Mouse (Mus musculus) cortical plate, adult 2 months (tissue): Measurements from ENCODE around the gene Cd5l. TPM values are rescaled to one million over a fixed set of nuclear protein-coding genes. Genes with fewer than 3 reads are reported as not detected.
"Not testable (repeated sequence)": the region's sequence is repeated elsewhere in the genome, so short reads cannot be mapped to it uniquely, and the experiment has no call there.

ENCODE experiments used
- H3K27ac ChIP-seq: fragments of 200-500 bp; 2 replicates; pipeline ENCODE4 v1.5.1; 2012; ENCODE audit warnings: low read length, control low read depth, inconsistent platforms; ENCODE audit not compliant: insufficient read depth
- H3K4me1 ChIP-seq: fragments of 200-500 bp; 2 replicates; pipeline ENCODE4 v1.6.1; 2011; ENCODE audit warnings: low read length; ENCODE audit not compliant: control insufficient read depth, insufficient read depth
- H3K4me3 ChIP-seq: fragments of 200-500 bp; 2 replicates; pipeline ENCODE4 v1.5.1; 2011; ENCODE audit warnings: mild to moderate bottlenecking, low read length, control low read depth; ENCODE audit not compliant: insufficient read depth
- CTCF ChIP-seq: fragments of 200-500 bp; IDR thresholded peaks from 2 replicates; pipeline ENCODE4 v1.5.1; 2011; ENCODE audit warnings: mild to moderate bottlenecking, control low read depth, low read length; ENCODE audit not compliant: insufficient read depth; ENCODE audit errors: extremely low read depth
- POLR2A ChIP-seq: fragments of 200-500 bp; IDR thresholded peaks from 2 replicates; pipeline ENCODE4 v1.6.1; 2011; ENCODE audit warnings: mild to moderate bottlenecking, low read length, control low read depth; ENCODE audit not compliant: insufficient read depth; ENCODE audit errors: extremely low read depth
- polyA plus RNA-seq: library from polyadenylated mRNA; depleted of rRNA; stranded (reverse); fragments of >200 nt; gene quantifications from 2 replicates; pipeline ENCODE4 v1.2.3, GENCODE M21; 2012; rRNA removed

Gene Cd5l
- polyA plus RNA-seq: 0.08 TPM in 1 of 2 replicates, not detected in the other

GRCm38 (mm10) chr3:87357581-87357980, at the start of gene Cd5l:
TSS of gene Cd5l (plus strand) at chr3:87357881.
- Histone ChIP-seq H3K4me1 (no peaks in the 10 kb centered on the region), H3K27ac (no peak within 1 kb of the TSS), H3K4me3 (no peak within 1 kb of the TSS)
- no peak for TF ChIP-seq POLR2A

- Histone ChIP-seq H3K4me1 (no peaks in the 10 kb centered on the region), H3K27ac (no peak overlapping the region), H3K4me3 (no peak overlapping the region)
- TF ChIP-seq POLR2A (no peak), CTCF (no peak)
Measured at GRCm38 (mm10) chr3:87309922-87310321, 47.8 kb upstream of the Cd5l start.

- H3K4me1 ChIP-seq: no peaks in the 10 kb centered on the region
- H3K4me3 ChIP-seq: no peak overlapping the region
- no peak for TF ChIP-seq CTCF
- TF ChIP-seq POLR2A: no peak
- H3K27ac ChIP-seq: no peak overlapping the region
Measured at GRCm38 (mm10) chr3:87322557-87322956, 35.1 kb upstream of the Cd5l start.

GRCm38 (mm10) chr3:87323778-87324177, 33.9 kb upstream of the Cd5l start:
- Histone ChIP-seq H3K4me3 (no peak overlapping the region), H3K4me1 (no peaks in the 10 kb centered on the region), H3K27ac (no peak overlapping the region)
- peak; percentile 36; the same call in 1 of the 2 replicates for TF ChIP-seq CTCF
- TF ChIP-seq POLR2A: no peak

- Histone ChIP-seq H3K4me1 (no peaks in the 10 kb centered on the region), H3K4me3 (no peak overlapping the region), H3K27ac (no peak overlapping the region)
- TF ChIP-seq POLR2A (no peak), CTCF (no peak)
Measured at GRCm38 (mm10) chr3:87337899-87338298, 19.8 kb upstream of the Cd5l start.

GRCm38 (mm10) chr3:87350992-87351391, 6.7 kb upstream of the Cd5l start:
- not testable (repeated sequence) for H3K4me3 ChIP-seq, H3K27ac ChIP-seq, H3K4me1 ChIP-seq

GRCm38 (mm10) chr3:87359215-87359614, 1.5 kb downstream of the Cd5l start:
- TF ChIP-seq CTCF: no peak
- TF ChIP-seq POLR2A: no peak
- H3K4me1 ChIP-seq: no peaks in the 10 kb centered on the region
- no peak overlapping the region for H3K4me3 ChIP-seq
- H3K27ac ChIP-seq: no peak overlapping the region

- no peaks in the 10 kb centered on the region for H3K4me1 ChIP-seq
- no peak overlapping the region for H3K4me3 ChIP-seq
- no peak overlapping the region for H3K27ac ChIP-seq
- no peak for TF ChIP-seq CTCF
- TF ChIP-seq POLR2A: no peak
Measured at GRCm38 (mm10) chr3:87360466-87360865, 2.8 kb downstream of the Cd5l start.

GRCm38 (mm10) chr3:87365691-87366090, 8.0 kb downstream of the Cd5l start:
- TF ChIP-seq POLR2A (no peak), CTCF (no peak)
- Histone ChIP-seq H3K27ac (no peak overlapping the region), H3K4me1 (no peaks in the 10 kb centered on the region), H3K4me3 (no peak overlapping the region)

GRCm38 (mm10) chr3:87367511-87367910, 9.8 kb downstream of the Cd5l start:
- Histone ChIP-seq H3K4me1 (no peaks in the 10 kb centered on the region), H3K27ac (no peak overlapping the region), H3K4me3 (no peak overlapping the region)
- TF ChIP-seq CTCF: no peak
- no peak for TF ChIP-seq POLR2A

- no peak overlapping the region for H3K4me3 ChIP-seq
- no peak overlapping the region for H3K27ac ChIP-seq
- no peaks in the 10 kb centered on the region for H3K4me1 ChIP-seq
- TF ChIP-seq CTCF: no peak
Measured at GRCm38 (mm10) chr3:87369181-87369580, 11.5 kb downstream of the Cd5l start.
